Mouse (Mus musculus) hindbrain, embryonic 14.5 days (tissue): ENCODE data around the gene Scn2a. TPM values are rescaled to one million over a fixed set of nuclear protein-coding genes. Genes with fewer than 3 reads are reported as not detected.

Source experiments
- ATAC-seq: fragments of 200-750 bp; cut with Nextera tagmentation; 2 replicates; pipeline ENCODE4 v1.8.0; 2017; ENCODE audit warnings: moderate number of reproducible peaks, mild to moderate bottlenecking, moderate TSS enrichment, moderate library complexity; ENCODE audit not compliant: low FRiP score
- DNase-seq: peaks from one replicate; pipeline ENCODE4 v3.0.0-alpha.2; 2015; ENCODE audit warnings: low spot score
- H3K27ac ChIP-seq: fragments of 300-500 bp; sonication (generic); 2 replicates; pipeline ENCODE4 v1.5.1; 2014; ENCODE audit warnings: mild to moderate bottlenecking, moderate library complexity
- H3K27me3 ChIP-seq: fragments of 300-500 bp; sonication (generic); 2 replicates; pipeline ENCODE4 v1.6.1; 2014; ENCODE audit warnings: mild to moderate bottlenecking, low read length, mixed read lengths; ENCODE audit not compliant: control insufficient read depth, insufficient read depth
- H3K36me3 ChIP-seq: fragments of 300-500 bp; sonication (generic); replicated peaks from 2 replicates; pipeline ENCODE4 v1.6.1; 2014; ENCODE audit not compliant: control insufficient read depth, insufficient read depth
- H3K4me1 ChIP-seq: fragments of 300-500 bp; sonication (generic); replicated peaks from 2 replicates; pipeline ENCODE4 v1.6.1; 2014; ENCODE audit warnings: antibody characterized with exemption, low read length, mixed read lengths; ENCODE audit not compliant: control insufficient read depth, insufficient read depth
- H3K4me2 ChIP-seq: fragments of 300-500 bp; sonication (generic); replicated peaks from 2 replicates; pipeline ENCODE4 v1.6.1; 2014; ENCODE audit warnings: mild to moderate bottlenecking, moderate library complexity
- H3K4me3 ChIP-seq: fragments of 300-500 bp; sonication (generic); replicated peaks from 2 replicates; pipeline ENCODE4 v1.5.1; 2014; ENCODE audit warnings: mild to moderate bottlenecking, low read length
- H3K9ac ChIP-seq: fragments of 300-500 bp; sonication (generic); 2 replicates; pipeline ENCODE4 v1.6.1; 2014
- H3K9me3 ChIP-seq: fragments of 300-500 bp; sonication (generic); 2 replicates; pipeline ENCODE4 v1.6.1; 2016; ENCODE audit warnings: low read length; ENCODE audit not compliant: control insufficient read depth
- WGBS: fragments of 180-500 bp; shearing (Covaris S2); extraction: QIAGEN DNeasy Blood & Tissue Kit; methylation state at CpG from one replicate; pipeline ENCODE4 v1.1.7; 2014; 5-methylcytosine and 5-hydroxymethylcytosine counted together
- polyA plus RNA-seq: library from polyadenylated mRNA; unstranded; fragments of >200 nt; fragmentation: Nextera tagmentation; extraction: Ambion mirVana; gene quantifications from 2 replicates; pipeline ENCODE4 v1.2.1, GENCODE M21; 2014

Gene Scn2a
- polyA plus RNA-seq, 1 experiment from 2014 or later = 60.6 TPM

- H3K4me3 ChIP-seq = no peak overlapping the region
- ATAC-seq = no peak
- no peaks in the 10 kb centered on the region for H3K27me3 ChIP-seq
- H3K4me2 ChIP-seq = no peak overlapping the region
- no peaks in the 10 kb centered on the region for H3K9me3 ChIP-seq
- peaks cover 3% of the 10 kb centered on the region; the same call in 1 of the 2 replicates for H3K4me1 ChIP-seq
- DNase-seq = no peak
- no peak overlapping the region for H3K9ac ChIP-seq
- no peaks in the 10 kb centered on the region for H3K36me3 ChIP-seq
- no peak overlapping the region for H3K27ac ChIP-seq
Measured at GRCm38 (mm10) chr2:65663892-65664291, 43.3 kb downstream of the Scn2a start.

GRCm38 (mm10) chr2:65664481-65664880 lies 43.9 kb downstream of the Scn2a start:
- Histone ChIP-seq H3K4me1 (peaks cover 8% of the 10 kb centered on the region), H3K27ac (no peak overlapping the region), H3K9ac (no peak overlapping the region), H3K4me2 (no peak overlapping the region), H3K36me3 (no peaks in the 10 kb centered on the region), H3K4me3 (no peak overlapping the region), H3K27me3 (no peaks in the 10 kb centered on the region), H3K9me3 (no peaks in the 10 kb centered on the region)
- 12% methylated on average over 1 of the region's 1 CpGs for WGBS
- DNase-seq (no peak), ATAC-seq (no peak)

- Histone ChIP-seq H3K9me3 (no peaks in the 10 kb centered on the region), H3K27ac (no peak overlapping the region), H3K4me2 (no peak overlapping the region), H3K27me3 (no peaks in the 10 kb centered on the region), H3K9ac (no peak overlapping the region), H3K4me3 (no peak overlapping the region), H3K36me3 (no peaks in the 10 kb centered on the region), H3K4me1 (peaks cover 11% of the 10 kb centered on the region)
- ATAC-seq (no peak), DNase-seq (no peak)
- 25% methylated on average over 4 of the region's 4 CpGs for WGBS
Measured at GRCm38 (mm10) chr2:65665180-65665579, 44.6 kb downstream of the Scn2a start.

GRCm38 (mm10) chr2:65667590-65668436 lies 47.2 kb downstream of the Scn2a start:
- 50% methylated on average over 18 of the region's 18 CpGs for WGBS

GRCm38 (mm10) chr2:65668437-65669135 lies 48.0 kb downstream of the Scn2a start:
- Histone ChIP-seq H3K4me1 (peaks cover 11% of the 10 kb centered on the region), H3K27me3 (no peaks in the 10 kb centered on the region), H3K4me2 (peak overlapping the region; percentile 64), H3K36me3 (no peaks in the 10 kb centered on the region), H3K4me3 (peak overlapping the region; percentile 47), H3K9ac (peak overlapping the region; percentile 76), H3K9me3 (no peaks in the 10 kb centered on the region), H3K27ac (peak overlapping the region; percentile 86)
- ATAC-seq (peak; percentile 97), DNase-seq (peak; percentile 94)
- WGBS = 11% methylated on average over 12 of the region's 12 CpGs

More at GRCm38 (mm10) chr2:65667590-65668436, 47.2 kb downstream of the Scn2a start:
- Histone ChIP-seq H3K27ac (peak overlapping the region; percentile 46), H3K9ac (peak overlapping the region; percentile 52), H3K4me3 (peak overlapping the region; percentile 47), H3K9me3 (no peaks in the 10 kb centered on the region), H3K4me1 (peaks cover 11% of the 10 kb centered on the region), H3K36me3 (no peaks in the 10 kb centered on the region), H3K4me2 (peak overlapping the region; percentile 64), H3K27me3 (no peaks in the 10 kb centered on the region)
- ATAC-seq = peak; percentile 43
- peak; percentile 32 for DNase-seq

GRCm38 (mm10) chr2:65669561-65669960 lies 49.0 kb downstream of the Scn2a start:
- Histone ChIP-seq H3K4me2 (peak overlapping the region; percentile 64), H3K27me3 (no peaks in the 10 kb centered on the region), H3K27ac (no peak overlapping the region), H3K36me3 (no peaks in the 10 kb centered on the region), H3K9me3 (no peaks in the 10 kb centered on the region), H3K4me1 (peaks cover 11% of the 10 kb centered on the region), H3K4me3 (peak overlapping the region; percentile 47), H3K9ac (peak overlapping the region; percentile 76)
- DNase-seq (no peak), ATAC-seq (no peak)
- WGBS = 82% methylated on average over 8 of the region's 8 CpGs

- no peaks in the 10 kb centered on the region for H3K9me3 ChIP-seq
- H3K27ac ChIP-seq = no peak overlapping the region
- H3K9ac ChIP-seq = peak overlapping the region; percentile 76
- H3K27me3 ChIP-seq = no peaks in the 10 kb centered on the region
- no peaks in the 10 kb centered on the region for H3K36me3 ChIP-seq
- H3K4me2 ChIP-seq = peak overlapping the region; percentile 64
- 63% methylated on average over 12 of the region's 12 CpGs for WGBS
- peaks cover 11% of the 10 kb centered on the region for H3K4me1 ChIP-seq
- ATAC-seq = no peak
- DNase-seq = no peak
- H3K4me3 ChIP-seq = no peak overlapping the region
Measured at GRCm38 (mm10) chr2:65670153-65670817, 49.7 kb downstream of the Scn2a start.

- Histone ChIP-seq H3K9ac (no peak overlapping the region), H3K4me3 (no peak overlapping the region), H3K4me1 (no peaks in the 10 kb centered on the region), H3K27me3 (no peaks in the 10 kb centered on the region), H3K9me3 (no peaks in the 10 kb centered on the region), H3K27ac (no peak overlapping the region), H3K4me2 (no peak overlapping the region), H3K36me3 (peaks cover 6% of the 10 kb centered on the region; the same call in 1 of the 2 replicates)
- 85% methylated on average over 4 of the region's 4 CpGs for WGBS
- ATAC-seq = no peak
- DNase-seq = no peak
Measured at GRCm38 (mm10) chr2:65679621-65680020, 59.0 kb downstream of the Scn2a start.

GRCm38 (mm10) chr2:65685151-65685550 lies 64.6 kb downstream of the Scn2a start:
- no peak overlapping the region for H3K27ac ChIP-seq
- H3K27me3 ChIP-seq = no peaks in the 10 kb centered on the region
- no peak overlapping the region for H3K4me2 ChIP-seq
- DNase-seq = no peak
- H3K4me3 ChIP-seq = no peak overlapping the region
- 80% methylated on average over 3 of the region's 3 CpGs for WGBS
- ATAC-seq = no peak
- no peaks in the 10 kb centered on the region for H3K4me1 ChIP-seq
- H3K9me3 ChIP-seq = no peaks in the 10 kb centered on the region
- H3K36me3 ChIP-seq = peaks cover 36% of the 10 kb centered on the region
- no peak overlapping the region for H3K9ac ChIP-seq
